26 mouse cellular contexts compared by ENCODE assay signal in the genomic region with DNA sequence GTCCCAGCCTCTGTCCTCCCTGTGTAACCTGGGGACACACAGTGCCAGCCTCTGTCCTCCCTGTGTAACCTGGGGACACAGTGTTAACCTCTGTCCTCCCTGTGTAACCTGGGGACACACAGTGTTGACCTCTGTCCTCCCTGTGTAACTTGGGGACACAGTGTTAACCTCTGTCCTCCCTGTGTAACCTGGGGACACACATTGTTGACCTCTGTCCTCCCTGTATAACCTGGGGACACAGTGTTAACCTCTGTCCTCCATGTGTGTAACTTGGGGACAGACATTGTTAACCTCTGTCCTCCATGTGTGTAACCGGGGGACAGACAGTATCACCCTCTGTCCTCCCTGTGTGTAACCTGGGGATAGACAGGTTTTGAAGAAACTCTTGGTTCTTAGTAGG. TPM values are rescaled to one million over a fixed set of nuclear protein-coding genes. Genes with fewer than 3 reads are reported as not detected.
"Had no signal": no experiment of that assay in that cellular context is flagged by ENCODE, and none has a peak within 500 bp of the region (broad histone marks: within the 10 kb centered on the region; RNA-seq: fewer than 3 reads in every experiment).

No protein-coding gene starts in this region.

- H3K4me3 ChIP-seq: midbrain, embryonic 10.5 days; midbrain, embryonic 12.5 days; myocyte; neural tube, embryonic 13.5 days; neural tube, embryonic 15.5 days had no signal

- H3K27ac ChIP-seq: midbrain, embryonic 10.5 days; midbrain, embryonic 12.5 days; neural tube, embryonic 13.5 days; neural tube, embryonic 15.5 days had no signal

- H3K9ac ChIP-seq: lung, embryonic 14.5 days; midbrain, embryonic 12.5 days; neural tube, embryonic 13.5 days; neural tube, embryonic 15.5 days had no signal

- H3K9me3 ChIP-seq: midbrain, embryonic 10.5 days; midbrain, embryonic 12.5 days; neural tube, embryonic 13.5 days; neural tube, embryonic 15.5 days had no signal

- H3K4me2 ChIP-seq: lung, embryonic 14.5 days; midbrain, embryonic 12.5 days; neural tube, embryonic 13.5 days; neural tube, embryonic 15.5 days had no signal

- ATAC-seq: midbrain, embryonic 16.5 days had no signal

- DNase-seq: lung, embryonic 14.5 days; lung, postnatal 10 days; lung, postnatal 4 days; midbrain, embryonic 14.5 days; retina, postnatal 1 day; right cerebral cortex, adult 18-20 months; right cerebral cortex, postnatal 25 days; right cerebral cortex, postnatal 4 days; spleen, adult 18-20 months; thymus, adult 18-20 months; thymus, postnatal 14 days; thymus, postnatal 36 days had no signal

- H3K27me3 ChIP-seq: midbrain, embryonic 12.5 days; neural tube, embryonic 13.5 days; neural tube, embryonic 15.5 days had no signal

RNA-seq across cellular contexts. Expression of a gene that starts 39.3 kb away (rescaled TPM):
- total RNA-seq: megakaryocyte, adult 5-6 weeks had no signal
- polyA plus RNA-seq: lung, embryonic 14.5 days; lung, embryonic 16.5 days; midbrain, embryonic 10.5 days; myocyte; thymus, postnatal 0 days had no signal

RNA-seq across cellular contexts. Expression of a gene that starts 51.0 kb away (rescaled TPM):
- total RNA-seq: megakaryocyte, adult 5-6 weeks; megakaryocyte-erythroid progenitor cell, adult 5-6 weeks had no signal
- polyA plus RNA-seq: lung, embryonic 14.5 days; lung, embryonic 16.5 days; midbrain, embryonic 10.5 days; midbrain, embryonic 12.5 days; midbrain, embryonic 14.5 days; midbrain, embryonic 16.5 days; myocyte; neural tube, embryonic 11.5 days; neural tube, embryonic 13.5 days; neural tube, embryonic 15.5 days; stomach, embryonic 14.5 days; thymus, postnatal 0 days had no signal

RNA-seq across cellular contexts. Expression of a gene that starts 58.8 kb away (rescaled TPM):
- total RNA-seq: megakaryocyte, adult 5-6 weeks; megakaryocyte-erythroid progenitor cell, adult 5-6 weeks had no signal
- polyA plus RNA-seq: lung, embryonic 14.5 days; midbrain, embryonic 10.5 days; midbrain, embryonic 12.5 days; midbrain, embryonic 14.5 days; midbrain, embryonic 16.5 days; myocyte; neural tube, embryonic 11.5 days; neural tube, embryonic 13.5 days; neural tube, embryonic 15.5 days; small intestine, adult 2 months; stomach, embryonic 14.5 days; stomach, embryonic 16.5 days had no signal
